Comparison of ENCODE assay signal across 9 mouse cellular contexts in the genomic region with DNA sequence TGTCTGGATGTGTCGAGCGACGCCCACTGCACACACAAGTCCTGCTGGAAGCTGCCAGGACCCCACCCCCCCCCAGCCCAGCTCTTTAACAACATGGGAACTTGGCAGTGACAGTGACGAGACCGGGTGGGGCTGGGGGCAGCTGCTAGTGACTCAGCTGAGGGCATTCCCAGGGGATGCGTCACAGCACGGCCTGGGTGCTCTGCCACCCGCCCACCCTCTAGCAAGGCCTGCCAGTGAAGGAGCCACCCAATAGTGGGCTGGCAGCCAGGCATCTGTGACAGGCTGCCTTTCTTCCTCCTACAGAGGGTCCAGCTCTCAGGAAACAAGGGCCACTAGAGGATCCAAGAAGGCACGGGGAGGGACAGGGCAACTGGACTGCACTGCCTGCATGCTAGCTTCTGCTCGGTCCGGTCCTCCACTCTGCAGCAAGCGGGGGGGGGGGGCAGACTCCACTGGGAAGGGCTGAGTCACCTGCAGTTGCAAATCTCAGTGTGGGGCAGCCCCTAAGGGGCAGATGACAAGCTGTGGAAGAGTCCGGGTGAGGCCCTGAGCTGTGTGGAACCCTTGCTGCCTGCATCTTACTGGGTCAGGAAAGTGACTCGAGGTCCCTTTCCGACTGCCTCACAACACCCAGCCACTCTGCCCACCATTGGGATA. TPM values are rescaled to one million over a fixed set of nuclear protein-coding genes. Genes with fewer than 3 reads are reported as not detected.
A peak's percentile ranks its signal among the peaks of the same experiment; 100 is the strongest.
DNase-seq lines count a peak whose midpoint lies in the region; ATAC-seq lines count a peak whose summit lies in the region.
"Had no signal": no experiment of that assay in that cellular context is flagged by ENCODE, and none has a peak within 500 bp of the region (broad histone marks: within the 10 kb centered on the region; RNA-seq: fewer than 3 reads in every experiment).

No protein-coding gene starts in this region.

- H3K27ac ChIP-seq in forebrain, embryonic 11.5 days (ENCODE audit: low read depth, low read length): no peak overlapping the region
- H3K27ac ChIP-seq in forebrain, embryonic 10.5 days: no peak overlapping the region
- H3K27ac ChIP-seq in embryonic facial prominence, embryonic 15.5 days (replicated peaks): peak overlapping the region; percentile 77
- H3K27ac ChIP-seq: liver, embryonic 13.5 days had no signal

- H3K4me2 ChIP-seq in forebrain, embryonic 11.5 days (ENCODE audit: low read depth, low read length, severe bottlenecking): no peak overlapping the region
- H3K4me2 ChIP-seq in embryonic facial prominence, embryonic 15.5 days (replicated peaks): 0 out of 2 replicates have a peak overlapping the region, but pooled peaks have one; percentile 4
- H3K4me2 ChIP-seq: liver, embryonic 13.5 days had no signal

- H3K36me3 ChIP-seq in forebrain, embryonic 11.5 days (ENCODE audit: control insufficient read depth, insufficient read depth, low read length): no peaks in the 10 kb centered on the region
- no peaks in the 10 kb centered on the region for H3K36me3 ChIP-seq in forebrain, embryonic 10.5 days (replicated peaks)
- H3K36me3 ChIP-seq in embryonic facial prominence, embryonic 15.5 days: no peaks in the 10 kb centered on the region
- no peaks in the 10 kb centered on the region for H3K36me3 ChIP-seq in splenic B cell, adult 2 months (ENCODE audit: control insufficient read depth, insufficient read depth, low read length, poor library complexity, severe bottlenecking)
- H3K36me3 ChIP-seq: liver, embryonic 13.5 days had no signal

- H3K4me3 ChIP-seq in forebrain, embryonic 11.5 days (ENCODE audit: low read depth, low read length): no peak overlapping the region
- no peak overlapping the region for H3K4me3 ChIP-seq in forebrain, embryonic 10.5 days
- no peak overlapping the region for H3K4me3 ChIP-seq in embryonic facial prominence, embryonic 15.5 days (replicated peaks)
- H3K4me3 ChIP-seq: liver, embryonic 13.5 days had no signal

- 73% methylated on average over 15 of the region's 15 CpGs for whole genome bisulfite sequencing in forebrain, embryonic 11.5 days
- 69% methylated on average over 15 of the region's 15 CpGs for WGBS in forebrain, embryonic 10.5 days
- 45% methylated on average over 15 of the region's 15 CpGs for WGBS in embryonic facial prominence, embryonic 15.5 days

- H3K9ac ChIP-seq in forebrain, embryonic 11.5 days (ENCODE audit: low read length): 0 out of 2 replicates have a peak overlapping the region, but pooled peaks have one; percentile 12
- no peak overlapping the region for H3K9ac ChIP-seq in embryonic facial prominence, embryonic 15.5 days
- H3K9ac ChIP-seq: liver, embryonic 13.5 days had no signal

- peaks cover 2% of the 10 kb centered on the region; the same call in 1 of the 2 replicates for H3K4me1 ChIP-seq in forebrain, embryonic 11.5 days (replicated peaks; ENCODE audit: control insufficient read depth, insufficient read depth, low read length)
- H3K4me1 ChIP-seq in forebrain, embryonic 10.5 days: peaks cover 45% of the 10 kb centered on the region
- H3K4me1 ChIP-seq in embryonic facial prominence, embryonic 15.5 days: peaks cover 93% of the 10 kb centered on the region

- no peak for ATAC-seq in forebrain, embryonic 11.5 days (replicated peaks; ENCODE audit: low FRiP score)
- ATAC-seq in embryonic facial prominence, embryonic 15.5 days (ENCODE audit: insufficient number of reproducible peaks, low FRiP score, low TSS enrichment, low read depth): peak; percentile 37; the same call in 1 of the 2 replicates

- H3K27me3 ChIP-seq in forebrain, embryonic 11.5 days (ENCODE audit: control insufficient read depth, insufficient read depth, low read length): peaks cover 13% of the 10 kb centered on the region
- peaks cover 74% of the 10 kb centered on the region for H3K27me3 ChIP-seq in forebrain, embryonic 10.5 days (ENCODE audit: poor library complexity, severe bottlenecking)
- H3K27me3 ChIP-seq in embryonic facial prominence, embryonic 15.5 days: peaks cover 13% of the 10 kb centered on the region
- no peaks in the 10 kb centered on the region; the same call in 1 of the 2 replicates for H3K27me3 ChIP-seq in splenic B cell, adult 2 months (ENCODE audit: control insufficient read depth, insufficient read depth, low read length, poor library complexity, severe bottlenecking)

- DNase-seq in forebrain, embryonic 11.5 days (ENCODE audit: low spot score): no peak
- no peak for DNase-seq in forebrain, embryonic 10.5 days (ENCODE audit: extremely low spot score, low spot score)
- DNase-seq in 3134 (ENCODE audit: extremely low read depth, insufficient read length, low spot score): peak; percentile 93
- DNase-seq in left cerebral cortex, adult 18-20 months (ENCODE audit: low spot score in 2 of 2): peak; percentile 63 to 79
- DNase-seq in splenic B cell, adult 2 months (ENCODE audit: low read depth, low spot score): peak; percentile 11
- no peak for DNase-seq in cerebellum, adult 11 months
- no peak for DNase-seq in kidney, postnatal 14 days
- DNase-seq: liver, embryonic 13.5 days had no signal

- H3K9me3 ChIP-seq in forebrain, embryonic 11.5 days (ENCODE audit: control insufficient read depth, low read length): no peaks in the 10 kb centered on the region
- no peaks in the 10 kb centered on the region for H3K9me3 ChIP-seq in forebrain, embryonic 10.5 days
- H3K9me3 ChIP-seq in embryonic facial prominence, embryonic 15.5 days (replicated peaks): no peaks in the 10 kb centered on the region
- H3K9me3 ChIP-seq: liver, embryonic 13.5 days had no signal

RNA-seq across cellular contexts. Expression of gene Ahnak2, which starts 4.7 kb away (rescaled TPM):
- 0.08 and 0.16 TPM in 2 replicates for polyA plus RNA-seq in forebrain, embryonic 11.5 days (2014; fragmentation: Nextera tagmentation; extraction: Ambion mirVana)
- polyA plus RNA-seq in forebrain, embryonic 10.5 days (2016; fragmentation: Nextera tagmentation; extraction: Ambion mirVana): 0.05 and 0.11 TPM in 2 replicates
- polyA plus RNA-seq in embryonic facial prominence, embryonic 15.5 days (2015; fragmentation: Nextera tagmentation; extraction: Ambion mirVana): 8.5 and 10.3 TPM in 2 replicates
- 1 to 10 TPM; 5.8 to 6.6 TPM for total RNA-seq in left cerebral cortex, adult 18-20 months (2021)

RNA-seq across cellular contexts. Expression of gene Clba1, which starts 10.9 kb away (rescaled TPM):
- 12.5 and 15.3 TPM in 2 replicates for polyA plus RNA-seq in forebrain, embryonic 11.5 days (2014; fragmentation: Nextera tagmentation; extraction: Ambion mirVana)
- 11.3 and 12.3 TPM in 2 replicates for polyA plus RNA-seq in forebrain, embryonic 10.5 days (2016; fragmentation: Nextera tagmentation; extraction: Ambion mirVana)
- polyA plus RNA-seq in embryonic facial prominence, embryonic 15.5 days (2015; fragmentation: Nextera tagmentation; extraction: Ambion mirVana): 10.9 and 16.5 TPM in 2 replicates
- 10 to 100 TPM; 19.6 to 22.1 TPM for total RNA-seq in left cerebral cortex, adult 18-20 months (2021)

RNA-seq across cellular contexts. Expression of gene Cdca4, which starts 31.4 kb away (rescaled TPM):
- 170 and 180 TPM in 2 replicates for polyA plus RNA-seq in forebrain, embryonic 11.5 days (2014; fragmentation: Nextera tagmentation; extraction: Ambion mirVana)
- polyA plus RNA-seq in forebrain, embryonic 10.5 days (2016; fragmentation: Nextera tagmentation; extraction: Ambion mirVana): 189 and 199 TPM in 2 replicates
- polyA plus RNA-seq in embryonic facial prominence, embryonic 15.5 days (2015; fragmentation: Nextera tagmentation; extraction: Ambion mirVana): 99.7 and 110 TPM in 2 replicates
- total RNA-seq in left cerebral cortex, adult 18-20 months (2021): 10 to 100 TPM; 10.8 to 12.9 TPM

RNA-seq across cellular contexts. Expression of gene Pld4, which starts 37.3 kb away (rescaled TPM):
- polyA plus RNA-seq in forebrain, embryonic 11.5 days (2014; fragmentation: Nextera tagmentation; extraction: Ambion mirVana): 3.7 and 4.1 TPM in 2 replicates
- 3.8 and 3.9 TPM in 2 replicates for polyA plus RNA-seq in forebrain, embryonic 10.5 days (2016; fragmentation: Nextera tagmentation; extraction: Ambion mirVana)
- polyA plus RNA-seq in embryonic facial prominence, embryonic 15.5 days (2015; fragmentation: Nextera tagmentation; extraction: Ambion mirVana): 13.4 and 15.3 TPM in 2 replicates
- 1 to 10 TPM; 9.7 to 10.0 TPM for total RNA-seq in left cerebral cortex, adult 18-20 months (2021)

Comparison
In these comparisons a context has a peak if more than half of its experiments do, and no peak if none do; other contexts are left out.
1. DNase-seq: peak in 3134 (single experiment), left cerebral cortex, adult 18-20 months (2 of 2) and splenic B cell, adult 2 months (single experiment); none in forebrain, embryonic 11.5 days (single experiment), forebrain, embryonic 10.5 days (single experiment), cerebellum, adult 11 months (single experiment) and kidney, postnatal 14 days (single experiment).